Mouse (Mus musculus): ENCODE data around the gene Uchl5. TPM values are rescaled to one million over a fixed set of nuclear protein-coding genes. Genes with fewer than 3 reads are reported as not detected.
A peak's percentile ranks its signal among the peaks of the same experiment; 100 is the strongest.

The Uchl5 gene
- polyA plus RNA-seq, 2 experiments = 19.9 to 63.8 TPM

- no peak overlapping the region for H3K4me2 ChIP-seq (replicated peaks; ENCODE audit: low read depth, low read length, severe bottlenecking)
- H3K4me1 ChIP-seq (ENCODE audit: control insufficient read depth, insufficient read depth, low read length) = no peaks in the 10 kb centered on the region
- H3K9ac ChIP-seq (ENCODE audit: low read depth, low read length, severe bottlenecking) = no peak overlapping the region
- H3K27ac ChIP-seq (replicated peaks; ENCODE audit: low read depth, low read length) = no peak overlapping the region
- no peak overlapping the region for H3K4me3 ChIP-seq (replicated peaks; ENCODE audit: low read length)
- TF ChIP-seq POLR2A (IDR thresholded peaks at IDR 0.05; ENCODE audit: borderline replicate concordance, extremely low read depth, insufficient read depth, insufficient read length) = no peak
- WGBS = 42% methylated on average over 4 of the region's 4 CpGs
- no peaks in the 10 kb centered on the region for H3K27me3 ChIP-seq (ENCODE audit: control insufficient read depth, insufficient read depth, low read length)
- ATAC-seq (ENCODE audit: low FRiP score, low read depth) (peak; percentile 65; the same call in 1 of the 2 replicates), DNase-seq (ENCODE audit: low spot score) (peak; percentile 96)
- peaks cover 11% of the 10 kb centered on the region for H3K36me3 ChIP-seq (ENCODE audit: control insufficient read depth, insufficient read depth, low read length)
- H3K9me3 ChIP-seq (ENCODE audit: control insufficient read depth, low read length) = no peaks in the 10 kb centered on the region
Observed at GRCm38 (mm10) chr1:143803537-143803936, 26.5 kb downstream of the Uchl5 start.

GRCm38 (mm10) chr1:143809062-143809461 is 32.0 kb downstream of the Uchl5 start:
- H3K4me3 ChIP-seq (replicated peaks; ENCODE audit: low read length) = no peak overlapping the region
- no peaks in the 10 kb centered on the region for H3K4me1 ChIP-seq (ENCODE audit: control insufficient read depth, insufficient read depth, low read length)
- no peak overlapping the region for H3K27ac ChIP-seq (replicated peaks; ENCODE audit: low read depth, low read length)
- no peak overlapping the region for H3K4me2 ChIP-seq (replicated peaks; ENCODE audit: low read depth, low read length, severe bottlenecking)
- H3K36me3 ChIP-seq (ENCODE audit: control insufficient read depth, insufficient read depth, low read length) = peaks cover 6% of the 10 kb centered on the region; the same call in 1 of the 2 replicates
- no peaks in the 10 kb centered on the region for H3K27me3 ChIP-seq (ENCODE audit: control insufficient read depth, insufficient read depth, low read length)
- DNase-seq (ENCODE audit: low spot score) (no peak), ATAC-seq (ENCODE audit: low FRiP score, low read depth) (no peak; the same call in 1 of the 2 replicates)
- H3K9ac ChIP-seq (ENCODE audit: low read depth, low read length, severe bottlenecking) = no peak overlapping the region
- WGBS = 82% methylated on average over 6 of the region's 6 CpGs
- TF ChIP-seq POLR2A (IDR thresholded peaks at IDR 0.05; ENCODE audit: borderline replicate concordance, extremely low read depth, insufficient read depth, insufficient read length) = no peak
- no peaks in the 10 kb centered on the region for H3K9me3 ChIP-seq (ENCODE audit: control insufficient read depth, low read length)

GRCm38 (mm10) chr1:143813676-143814360 is 36.7 kb downstream of the Uchl5 start:
- no peak for TF ChIP-seq POLR2A (IDR thresholded peaks at IDR 0.05; ENCODE audit: borderline replicate concordance, extremely low read depth, insufficient read depth, insufficient read length)
- H3K9me3 ChIP-seq (ENCODE audit: control insufficient read depth, low read length) = no peaks in the 10 kb centered on the region
- ATAC-seq (ENCODE audit: low FRiP score, low read depth) (peak; percentile 79), DNase-seq (ENCODE audit: low spot score) (peak; percentile 61)
- H3K36me3 ChIP-seq (ENCODE audit: control insufficient read depth, insufficient read depth, low read length) = no peaks in the 10 kb centered on the region
- H3K4me2 ChIP-seq (replicated peaks; ENCODE audit: low read depth, low read length, severe bottlenecking) = no peak overlapping the region
- no peak overlapping the region for H3K4me3 ChIP-seq (replicated peaks; ENCODE audit: low read length)
- no peak overlapping the region for H3K9ac ChIP-seq (ENCODE audit: low read depth, low read length, severe bottlenecking)
- H3K27me3 ChIP-seq (ENCODE audit: control insufficient read depth, insufficient read depth, low read length) = no peaks in the 10 kb centered on the region
- WGBS = 40% methylated on average over 7 of the region's 7 CpGs
- no peaks in the 10 kb centered on the region for H3K4me1 ChIP-seq (ENCODE audit: control insufficient read depth, insufficient read depth, low read length)
- H3K27ac ChIP-seq (replicated peaks; ENCODE audit: low read depth, low read length) = no peak overlapping the region

GRCm38 (mm10) chr1:143820096-143820877 is 43.2 kb downstream of the Uchl5 start:
- H3K36me3 ChIP-seq (ENCODE audit: control insufficient read depth, insufficient read depth, low read length) = no peaks in the 10 kb centered on the region
- H3K4me2 ChIP-seq (replicated peaks; ENCODE audit: low read depth, low read length, severe bottlenecking) = no peak overlapping the region
- no peaks in the 10 kb centered on the region for H3K4me1 ChIP-seq (ENCODE audit: control insufficient read depth, insufficient read depth, low read length)
- no peaks in the 10 kb centered on the region for H3K9me3 ChIP-seq (ENCODE audit: control insufficient read depth, low read length)
- H3K4me3 ChIP-seq (replicated peaks; ENCODE audit: low read length) = no peak overlapping the region
- H3K27ac ChIP-seq (replicated peaks; ENCODE audit: low read depth, low read length) = no peak overlapping the region
- WGBS = 85% methylated on average over 2 of the region's 2 CpGs
- 0 out of 2 replicates have a peak, but pooled peaks have one; percentile 70 for ATAC-seq (ENCODE audit: low FRiP score, low read depth)
- H3K9ac ChIP-seq (ENCODE audit: low read depth, low read length, severe bottlenecking) = no peak overlapping the region
- TF ChIP-seq POLR2A (IDR thresholded peaks at IDR 0.05; ENCODE audit: borderline replicate concordance, extremely low read depth, insufficient read depth, insufficient read length) = no peak
- no peaks in the 10 kb centered on the region for H3K27me3 ChIP-seq (ENCODE audit: control insufficient read depth, insufficient read depth, low read length)
- no peak for DNase-seq (ENCODE audit: low spot score)

- H3K27me3 ChIP-seq (ENCODE audit: control insufficient read depth, insufficient read depth, low read length) = no peaks in the 10 kb centered on the region
- H3K4me1 ChIP-seq (ENCODE audit: control insufficient read depth, insufficient read depth, low read length) = no peaks in the 10 kb centered on the region
- TF ChIP-seq POLR2A (IDR thresholded peaks at IDR 0.05; ENCODE audit: borderline replicate concordance, extremely low read depth, insufficient read depth, insufficient read length) = no peak
- no peaks in the 10 kb centered on the region for H3K36me3 ChIP-seq (ENCODE audit: control insufficient read depth, insufficient read depth, low read length)
- H3K9ac ChIP-seq (ENCODE audit: low read depth, low read length, severe bottlenecking) = no peak overlapping the region
- no peak overlapping the region for H3K4me2 ChIP-seq (replicated peaks; ENCODE audit: low read depth, low read length, severe bottlenecking)
- WGBS = 78% methylated on average over 3 of the region's 3 CpGs
- DNase-seq (ENCODE audit: low spot score) (no peak), ATAC-seq (ENCODE audit: low FRiP score, low read depth) (no peak)
- no peak overlapping the region for H3K4me3 ChIP-seq (replicated peaks; ENCODE audit: low read length)
- H3K9me3 ChIP-seq (ENCODE audit: control insufficient read depth, low read length) = no peaks in the 10 kb centered on the region
- H3K27ac ChIP-seq (replicated peaks; ENCODE audit: low read depth, low read length) = no peak overlapping the region
Observed at GRCm38 (mm10) chr1:143822677-143823076, 45.6 kb downstream of the Uchl5 start.
